Mouse (Mus musculus): ENCODE data around the gene Ccdc169.

The Ccdc169 gene

DNA sequence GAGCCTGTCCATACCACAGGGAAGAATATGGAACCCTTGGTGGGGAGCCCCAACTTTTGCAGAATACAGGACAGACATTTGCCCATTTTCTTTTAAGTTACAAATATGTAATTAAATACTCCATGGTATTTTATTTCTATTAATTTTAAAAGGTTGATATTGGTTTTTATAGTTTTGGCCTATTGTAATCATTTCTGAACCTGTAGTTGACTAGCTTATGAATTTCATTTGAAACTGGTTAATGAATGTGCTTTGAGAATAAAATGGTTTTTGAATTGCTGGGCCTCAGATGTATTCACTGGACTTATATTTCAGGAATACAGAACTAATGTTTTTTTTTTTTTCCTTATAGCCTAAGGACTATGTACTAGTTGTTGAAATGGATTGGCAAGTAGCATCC, at the start of gene Ccdc169:
Ccdc169 (plus strand) TSS at position 301 of the 400 bp plus-strand sequence.
- no peak for DNase-seq (ENCODE audit: low read depth in 1 of 2, low spot score in 2 of 2)

DNA sequence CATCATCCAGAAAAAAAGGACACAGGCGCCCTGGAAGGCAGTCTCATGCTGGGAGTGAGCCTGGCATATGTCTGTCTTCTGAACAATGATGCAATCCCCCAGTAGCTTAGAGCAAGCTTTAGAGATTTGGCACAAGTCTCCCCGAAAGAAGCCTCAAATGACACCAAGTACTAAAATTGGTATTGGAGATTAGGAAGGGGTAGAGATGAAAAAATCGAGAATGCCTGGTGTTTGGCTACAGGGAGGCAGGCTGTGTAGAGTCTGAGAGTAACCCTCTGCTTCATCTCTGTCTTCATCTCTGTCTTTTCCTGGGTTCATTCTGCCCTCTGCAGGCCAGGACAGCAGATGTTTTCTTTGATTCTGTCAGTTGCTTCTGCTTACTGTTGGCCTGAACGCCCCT, 49.8 kb upstream of the Ccdc169 start:
- DNase-seq (ENCODE audit: low read depth in 1 of 2, low spot score in 2 of 2): no peak

DNA sequence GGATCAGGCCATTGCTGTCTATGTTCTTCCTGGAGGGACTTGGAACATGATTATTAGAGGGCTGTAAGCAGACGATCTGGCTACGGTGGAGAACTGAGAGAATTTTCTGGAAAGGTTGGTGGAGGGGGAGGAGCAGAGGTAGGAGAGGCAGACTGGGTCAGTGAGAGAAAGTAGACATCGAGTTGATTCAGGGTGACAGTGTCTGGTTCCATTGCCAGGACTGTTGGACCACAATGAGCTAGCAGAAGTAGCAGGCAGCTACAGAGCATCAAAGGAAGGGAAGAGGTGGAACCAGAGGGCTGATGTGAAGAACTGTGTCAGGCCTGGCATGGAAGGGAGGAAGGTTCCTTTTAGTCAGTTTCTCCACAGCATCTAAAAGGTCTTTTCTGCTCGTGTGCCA, 48.8 kb upstream of the Ccdc169 start:
- no peak for DNase-seq (ENCODE audit: low read depth in 1 of 2, low spot score in 2 of 2)

DNA sequence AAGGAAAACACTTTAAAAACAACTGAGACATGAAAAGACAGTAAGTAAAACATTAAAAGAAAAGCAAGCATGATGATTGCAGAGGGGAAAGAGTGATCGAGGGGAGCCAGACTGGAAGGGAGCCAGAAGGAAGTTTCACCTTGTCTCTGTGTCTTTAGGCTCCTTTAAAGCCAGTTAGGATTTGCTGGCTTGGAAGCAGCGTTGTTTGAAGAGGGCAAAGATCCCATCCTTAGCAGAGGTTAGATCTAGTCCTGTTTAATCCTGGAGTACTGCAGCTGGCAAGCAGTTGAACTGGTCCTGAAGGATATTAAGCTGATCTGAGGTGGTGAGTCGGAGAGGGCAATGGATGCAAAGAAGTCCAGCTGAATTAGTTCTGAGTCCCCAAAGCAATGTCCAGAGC, 48.3 kb upstream of the Ccdc169 start:
- no peak for DNase-seq (ENCODE audit: low read depth in 1 of 2, low spot score in 2 of 2)

DNA sequence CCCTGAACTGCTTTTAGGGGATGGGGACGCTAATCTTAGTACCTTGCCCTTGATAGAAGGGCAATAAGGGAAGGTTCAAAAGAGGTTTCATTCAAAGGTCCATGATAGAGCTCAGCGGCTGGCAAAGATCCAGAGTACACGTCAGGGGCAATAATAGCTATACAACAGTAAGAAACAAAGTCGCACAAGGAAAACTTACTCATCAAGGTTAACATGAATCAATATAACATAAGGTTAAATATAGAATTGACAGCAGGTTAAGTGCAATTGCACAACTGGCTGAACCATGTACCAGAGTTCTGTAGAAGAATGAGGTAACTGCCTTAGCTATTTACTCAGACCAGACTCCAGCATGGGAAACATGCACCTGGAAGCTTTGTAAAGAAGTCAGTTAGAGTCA, 47.8 kb upstream of the Ccdc169 start:
- no peak for DNase-seq (ENCODE audit: low read depth in 1 of 2, low spot score in 2 of 2)

DNA sequence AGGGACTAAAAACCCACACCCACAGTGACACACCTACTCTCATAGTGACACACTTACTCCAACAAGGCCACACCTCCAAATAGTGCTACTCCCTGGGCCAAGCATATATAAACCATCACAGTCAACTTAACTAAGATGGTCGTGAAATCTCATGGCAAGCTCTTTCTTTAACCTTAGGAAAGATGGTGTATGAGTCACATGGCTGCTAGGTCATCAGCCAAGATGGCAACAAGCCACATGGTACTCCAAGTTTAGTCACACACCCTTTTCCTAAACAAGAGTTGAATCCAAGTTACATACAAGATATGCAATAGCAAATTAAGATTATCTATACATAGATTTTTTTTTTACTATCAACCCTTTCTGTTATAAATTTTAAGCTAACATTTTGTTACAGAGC, 44.0 kb upstream of the Ccdc169 start:
- no peak for DNase-seq (ENCODE audit: low read depth in 1 of 2, low spot score in 2 of 2)

DNA sequence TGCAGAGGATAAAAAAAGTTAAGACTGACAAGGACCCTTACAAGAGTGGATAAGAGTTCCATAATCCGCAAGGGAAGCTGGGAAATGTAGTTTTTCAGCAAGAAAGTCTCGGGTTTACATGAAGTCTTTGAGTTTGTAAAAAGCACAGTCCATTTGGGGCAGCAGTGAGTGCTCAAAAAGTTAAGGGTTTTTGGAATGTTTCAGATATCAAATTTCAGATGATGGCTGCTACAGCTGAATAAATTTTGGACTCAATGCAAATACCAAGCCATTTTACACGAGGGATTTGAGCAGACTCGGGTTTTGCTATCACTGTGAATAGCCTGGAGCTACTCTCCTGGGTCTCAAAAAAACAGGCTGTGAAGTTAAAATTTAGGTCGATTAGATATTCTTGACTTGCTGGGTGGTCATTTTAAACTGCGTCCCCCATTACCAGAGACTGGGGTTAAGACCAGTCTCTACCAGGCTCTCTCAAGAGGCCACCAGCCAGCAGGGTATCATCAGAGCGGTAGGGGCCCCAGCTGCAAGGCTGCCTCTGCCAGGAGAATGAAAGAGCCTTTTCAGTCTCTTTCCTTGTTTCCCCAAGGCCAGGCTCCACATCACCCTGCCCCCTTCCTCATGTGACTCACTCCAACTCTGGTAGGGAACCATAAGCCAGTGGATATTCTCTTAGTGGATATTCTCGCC, 41.0 kb upstream of the Ccdc169 start:
- no peak for DNase-seq (ENCODE audit: low read depth in 1 of 2, low spot score in 2 of 2)

DNA sequence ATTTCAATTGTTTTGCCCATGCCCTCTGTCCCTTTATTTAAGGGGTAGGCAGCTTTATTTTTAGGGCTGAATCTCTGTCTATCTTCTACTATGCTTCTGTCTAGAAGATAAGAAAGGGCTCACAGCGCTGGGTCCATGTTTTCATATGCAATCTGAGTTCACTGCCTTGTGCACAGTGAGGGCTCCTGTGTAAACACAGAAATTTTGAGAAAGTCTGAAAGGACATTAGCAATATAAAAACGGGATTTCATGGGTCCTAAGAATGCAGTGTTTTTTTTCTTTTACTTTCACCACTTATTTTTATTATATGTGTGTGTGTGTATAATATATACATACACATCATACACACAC, 40.5 kb upstream of the Ccdc169 start:
- DNase-seq (ENCODE audit: low read depth in 1 of 2, low spot score in 2 of 2): no peak

DNA sequence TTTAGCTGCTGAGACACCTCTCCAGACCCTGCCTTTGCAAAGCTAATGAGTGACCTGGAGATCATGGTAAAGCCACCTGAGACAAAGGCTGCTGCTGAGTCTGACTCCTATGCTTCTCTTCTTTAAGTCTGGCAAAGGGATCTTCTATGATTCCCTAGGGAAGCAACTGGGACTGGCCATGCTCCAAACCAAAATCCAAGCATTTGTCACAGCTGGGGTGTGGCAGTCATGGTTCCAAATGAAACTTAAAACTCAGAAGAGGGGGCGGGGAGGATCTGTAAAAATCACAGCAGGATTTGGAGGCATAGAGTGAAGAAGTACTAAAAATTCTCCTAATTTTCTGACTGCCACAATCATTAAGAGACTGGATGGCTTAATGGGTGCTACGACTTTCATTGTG, 40.0 kb upstream of the Ccdc169 start:
- no peak for DNase-seq (ENCODE audit: low read depth in 1 of 2, low spot score in 2 of 2)

DNA sequence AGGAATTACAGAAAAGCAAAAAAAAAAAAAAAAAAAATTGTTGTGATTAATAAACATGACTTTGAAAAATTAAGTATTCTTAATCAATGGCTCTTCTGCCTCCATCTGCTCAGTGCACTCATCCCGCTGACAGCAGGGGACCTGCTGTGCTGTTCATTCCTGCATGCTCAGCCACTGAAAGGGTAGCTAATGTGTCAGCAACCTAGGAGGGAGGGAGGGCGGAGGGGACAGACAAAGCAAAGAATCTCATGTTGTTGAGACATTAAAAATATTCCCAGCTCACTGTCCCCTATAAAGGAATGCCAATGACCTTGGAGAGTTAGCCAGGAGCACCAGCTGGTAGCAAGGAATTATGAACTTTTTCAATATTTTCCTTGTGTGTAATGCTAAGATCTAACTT, 39.1 kb upstream of the Ccdc169 start:
- no peak for DNase-seq (ENCODE audit: low read depth in 1 of 2, low spot score in 2 of 2)

DNA sequence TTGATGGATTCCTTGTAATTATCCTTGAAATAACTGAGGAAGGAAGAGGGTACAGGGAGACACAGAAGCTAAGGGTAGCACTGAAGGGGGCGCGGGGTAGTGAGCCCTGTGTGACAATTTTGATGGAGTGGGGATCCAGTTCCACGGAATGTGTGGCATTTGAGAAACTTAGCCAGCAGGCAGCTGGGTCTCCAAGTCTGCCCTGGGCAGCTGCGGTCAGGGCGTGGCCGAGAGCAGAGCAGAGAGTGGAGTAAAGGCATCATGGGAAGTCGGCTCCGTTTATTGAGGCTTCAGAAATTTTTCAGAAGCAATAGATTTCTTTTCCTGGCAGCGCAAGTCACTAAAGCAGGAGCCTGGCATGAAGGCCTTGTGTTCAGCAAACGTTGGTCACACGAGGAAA, 38.1 kb upstream of the Ccdc169 start:
- no peak for DNase-seq (ENCODE audit: low read depth in 1 of 2, low spot score in 2 of 2)

DNA sequence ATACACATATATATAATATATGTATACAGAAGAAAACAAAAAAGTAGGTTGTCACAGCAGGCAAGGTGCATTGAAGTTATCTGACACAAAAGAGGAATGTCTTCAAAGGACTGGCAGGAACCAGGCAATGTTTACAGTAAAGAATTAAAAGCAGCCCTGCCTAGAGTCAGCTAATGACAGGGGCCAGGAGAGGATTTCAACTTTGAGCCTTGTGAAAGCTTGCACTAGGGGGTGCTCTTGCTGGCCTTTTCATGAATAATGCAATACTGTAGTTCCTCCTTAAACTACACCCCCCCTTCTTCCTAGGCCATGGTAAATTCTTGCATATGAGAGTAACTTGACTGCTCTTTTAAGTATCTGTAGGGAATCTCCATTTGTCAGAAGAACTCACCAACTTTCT, 36.0 kb upstream of the Ccdc169 start:
- DNase-seq (ENCODE audit: low read depth in 1 of 2, low spot score in 2 of 2): no peak

DNA sequence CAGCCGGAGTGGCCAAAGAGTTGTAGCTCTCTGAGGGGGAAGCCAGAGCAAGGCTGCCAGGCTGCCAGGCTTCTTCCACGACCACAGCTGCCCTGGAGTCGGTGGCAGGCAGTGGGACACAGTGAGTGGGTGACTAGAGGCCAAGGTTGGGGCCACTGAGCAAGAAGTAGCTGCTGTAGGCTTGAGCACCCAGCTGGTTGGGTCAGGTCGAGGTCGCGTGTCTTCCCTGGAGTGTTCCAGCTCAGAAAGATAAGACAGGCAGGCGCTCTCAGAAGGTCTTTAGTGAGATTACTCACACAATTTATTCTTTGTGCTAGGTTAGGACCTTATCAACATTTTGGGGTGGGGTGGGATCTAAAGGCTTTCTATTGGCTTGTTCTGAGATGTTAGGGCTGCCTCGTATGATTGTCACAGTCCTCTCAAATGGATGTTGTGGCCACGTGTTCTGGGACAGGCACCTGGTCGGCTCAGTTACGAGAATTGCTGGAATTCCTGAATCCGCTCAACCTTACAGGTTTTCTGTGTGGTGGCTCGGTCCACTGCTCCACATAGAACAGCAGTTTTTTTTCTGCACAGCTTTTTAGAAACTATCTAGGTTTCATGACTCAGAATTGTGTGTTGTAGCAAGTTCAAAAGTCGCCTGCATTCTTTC, 31.6 kb upstream of the Ccdc169 start:
- no peak for DNase-seq (ENCODE audit: low read depth in 1 of 2, low spot score in 2 of 2)

DNA sequence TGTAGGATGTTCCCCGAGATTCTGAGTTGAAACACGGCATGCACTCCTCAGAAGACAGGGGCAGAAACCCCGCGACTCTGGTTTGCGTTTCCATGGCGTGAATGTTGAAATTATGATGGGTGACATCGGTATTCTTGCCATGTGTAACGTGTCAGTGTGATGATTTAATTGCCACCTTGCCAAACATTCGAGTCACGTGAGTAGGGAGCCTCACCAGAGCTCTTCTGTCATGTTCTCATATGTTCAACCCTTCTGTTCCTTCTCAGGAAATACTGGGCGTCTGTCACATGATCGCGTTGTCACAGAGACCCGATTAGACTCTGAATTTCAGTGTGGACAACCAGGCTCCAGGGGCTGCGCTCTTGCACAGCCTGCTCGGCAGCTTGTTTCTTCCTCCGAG, 31.1 kb upstream of the Ccdc169 start:
- DNase-seq (ENCODE audit: low read depth in 1 of 2, low spot score in 2 of 2): no peak

DNA sequence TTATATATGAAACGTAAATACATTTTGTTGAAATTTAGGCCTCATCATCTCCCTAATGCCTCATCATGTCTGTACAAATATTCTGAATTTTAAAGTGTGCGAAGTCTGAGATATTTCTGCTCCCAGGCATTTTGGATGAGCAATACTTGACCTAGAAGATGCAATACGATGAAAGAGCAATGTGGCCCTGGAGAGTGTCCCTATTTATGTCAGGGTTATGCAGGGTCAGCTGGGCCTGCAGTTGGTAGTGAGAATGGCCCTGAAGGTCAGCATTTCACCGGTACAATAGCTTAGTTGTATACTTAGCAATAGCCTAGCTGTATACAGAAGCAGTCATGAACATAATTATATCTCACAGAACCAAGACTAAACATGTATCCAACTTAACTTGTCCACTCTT, 28.0 kb upstream of the Ccdc169 start:
- DNase-seq (ENCODE audit: low read depth in 1 of 2, low spot score in 2 of 2): no peak

DNA sequence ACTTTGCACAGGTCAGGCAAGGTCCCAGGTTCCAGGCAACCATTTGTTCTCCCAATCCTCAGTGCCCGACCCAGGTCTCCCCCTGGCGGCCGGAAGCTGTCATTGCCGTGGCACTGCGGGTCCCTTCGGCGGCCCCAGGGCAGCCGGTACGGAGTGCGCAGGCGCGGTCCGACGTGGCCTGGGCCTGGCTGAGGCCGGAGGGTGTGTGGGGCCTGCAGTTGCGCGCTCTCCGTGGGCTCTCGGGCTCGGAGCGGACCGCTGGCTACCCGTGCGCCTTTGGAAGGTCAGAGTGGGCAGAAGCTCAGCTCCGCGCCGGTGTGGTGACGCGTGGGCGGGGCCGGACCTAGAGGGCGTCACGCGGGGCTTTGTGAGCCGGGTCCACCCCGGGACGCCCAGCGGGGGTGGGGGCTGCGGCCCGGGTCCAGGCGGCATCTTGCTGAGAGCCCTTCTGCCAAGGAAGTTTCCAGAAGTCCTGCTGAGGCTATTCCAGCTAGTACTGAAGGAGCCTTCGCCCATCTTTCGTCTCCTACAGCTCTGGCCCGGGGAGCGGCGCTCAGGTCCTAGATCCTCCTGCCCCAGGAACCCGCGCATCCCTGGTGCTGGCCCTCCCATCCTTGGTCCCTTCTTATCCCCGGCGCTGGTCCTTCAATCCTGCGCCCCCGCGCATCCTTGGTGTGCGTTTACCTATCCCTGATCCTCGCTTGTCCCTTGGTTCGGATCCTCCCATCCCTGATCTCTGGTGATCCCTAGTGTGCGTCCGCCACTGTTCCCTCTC, 25.0 kb upstream of the Ccdc169 start, which contains the start of gene Spg20:
Spg20 (plus strand) TSS at position 174 of the 775 bp plus-strand sequence.
- peak; percentile 87 to 91 for DNase-seq (ENCODE audit: low read depth in 1 of 2, low spot score in 2 of 2)

DNA sequence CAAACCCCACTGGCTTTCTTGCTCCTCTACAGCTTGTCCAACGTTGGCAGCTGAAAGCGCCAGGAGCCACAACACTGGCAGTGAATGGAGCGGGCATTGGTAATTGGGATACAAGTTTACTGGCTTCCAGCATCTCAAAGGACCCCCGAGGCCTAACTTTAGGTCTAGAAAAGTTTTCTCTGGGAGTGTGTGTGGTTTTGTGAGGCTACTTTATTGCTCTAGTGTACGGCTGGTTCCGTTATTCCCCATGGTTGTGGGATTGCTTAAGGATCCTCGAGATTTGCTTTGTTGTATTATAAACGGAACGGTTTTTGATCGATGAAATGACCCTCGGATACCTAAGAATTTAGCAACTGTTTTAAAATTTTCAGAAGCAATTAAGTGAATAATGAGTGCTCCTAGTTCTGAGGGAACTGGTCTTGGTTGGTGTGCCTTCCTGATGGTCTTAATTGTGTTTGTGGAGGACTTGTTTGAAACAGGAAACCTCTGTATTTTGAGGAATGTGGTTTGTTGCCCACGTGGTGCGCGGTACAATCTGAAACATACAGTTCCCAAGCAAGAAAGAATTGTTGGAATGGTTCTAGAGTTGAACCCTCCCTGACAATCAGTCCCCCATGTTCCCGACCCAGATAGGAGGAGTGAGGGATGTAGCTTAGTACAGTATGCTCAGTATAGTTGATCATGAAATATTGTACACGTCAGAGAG, 24.3 kb upstream of the Ccdc169 start:
- DNase-seq (ENCODE audit: low read depth in 1 of 2, low spot score in 2 of 2): no peak

DNA sequence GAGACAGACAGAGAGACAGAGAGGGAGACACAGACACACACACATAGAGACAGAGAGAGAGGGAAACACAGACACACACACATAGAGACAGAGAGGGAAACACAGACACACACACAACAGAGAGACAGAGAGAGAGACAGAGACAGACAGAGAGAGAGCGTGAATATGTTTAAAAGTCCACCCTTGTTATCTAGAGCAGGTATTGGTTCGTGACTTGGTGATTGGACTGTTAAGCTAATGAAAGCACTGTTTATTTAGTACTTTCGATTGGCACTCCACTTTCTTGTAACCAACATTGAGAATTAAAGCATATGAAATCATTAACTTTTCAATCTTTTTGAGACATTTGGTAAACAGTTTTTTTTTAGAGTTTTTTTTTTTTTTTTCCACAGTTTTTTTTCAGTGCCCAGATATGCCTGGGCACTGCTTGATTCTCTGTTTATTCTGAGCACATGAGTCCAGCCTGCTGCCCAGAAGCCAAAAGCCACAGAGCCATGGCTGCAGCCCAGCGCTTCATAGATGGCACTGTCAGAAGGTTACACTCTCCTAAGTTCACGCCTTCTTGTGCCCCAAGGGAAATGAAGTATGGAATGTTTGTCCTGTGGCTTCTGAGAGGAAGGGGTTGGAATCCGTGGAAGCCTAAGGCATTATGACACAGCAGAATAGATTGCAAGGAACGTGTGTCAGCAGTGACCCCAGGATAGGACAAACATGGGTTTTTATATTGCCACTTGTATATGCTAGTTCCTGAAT, 22.6 kb upstream of the Ccdc169 start:
- DNase-seq (ENCODE audit: low read depth in 1 of 2, low spot score in 2 of 2): no peak

DNA sequence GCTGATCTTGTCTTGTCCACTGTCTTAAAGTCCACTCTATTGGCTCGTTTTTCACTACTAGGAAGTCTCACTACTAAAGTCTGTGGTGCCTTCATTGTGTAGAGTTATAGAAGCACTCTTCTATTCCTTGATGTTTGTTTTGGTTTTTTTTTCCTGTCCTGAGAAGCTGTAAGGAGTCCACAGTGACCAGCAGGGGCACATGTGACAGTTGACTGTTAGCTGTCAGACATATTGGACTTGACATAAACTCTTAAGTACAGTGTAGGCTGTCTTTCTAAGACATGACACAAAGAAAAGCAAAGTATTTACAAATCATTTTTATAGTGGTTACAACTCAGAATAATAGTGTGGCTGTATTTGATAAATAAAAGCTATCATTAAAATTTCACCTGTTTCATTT, 22.1 kb upstream of the Ccdc169 start:
- no peak for DNase-seq (ENCODE audit: low read depth in 1 of 2, low spot score in 2 of 2)

DNA sequence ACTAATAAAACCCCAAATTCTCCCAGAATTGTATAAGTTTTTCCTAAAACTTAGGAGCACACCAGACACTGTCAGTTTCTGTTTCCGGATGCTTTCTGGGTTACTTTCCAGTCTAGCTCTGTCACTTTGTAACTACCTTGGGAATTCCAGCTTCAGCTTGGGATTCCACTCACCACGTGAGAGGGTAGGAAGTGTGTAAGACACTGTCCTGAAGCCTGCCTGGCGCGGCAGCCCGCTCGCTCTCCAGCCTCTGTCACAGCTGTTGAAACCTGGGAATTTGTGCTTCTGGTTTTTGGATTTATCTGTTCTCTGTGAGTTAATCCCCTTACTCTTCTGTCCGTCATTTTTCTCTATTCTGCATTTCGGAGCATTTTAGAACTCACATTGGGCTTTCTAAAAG, 21.1 kb upstream of the Ccdc169 start:
- DNase-seq (ENCODE audit: low read depth in 1 of 2, low spot score in 2 of 2): no peak

DNA sequence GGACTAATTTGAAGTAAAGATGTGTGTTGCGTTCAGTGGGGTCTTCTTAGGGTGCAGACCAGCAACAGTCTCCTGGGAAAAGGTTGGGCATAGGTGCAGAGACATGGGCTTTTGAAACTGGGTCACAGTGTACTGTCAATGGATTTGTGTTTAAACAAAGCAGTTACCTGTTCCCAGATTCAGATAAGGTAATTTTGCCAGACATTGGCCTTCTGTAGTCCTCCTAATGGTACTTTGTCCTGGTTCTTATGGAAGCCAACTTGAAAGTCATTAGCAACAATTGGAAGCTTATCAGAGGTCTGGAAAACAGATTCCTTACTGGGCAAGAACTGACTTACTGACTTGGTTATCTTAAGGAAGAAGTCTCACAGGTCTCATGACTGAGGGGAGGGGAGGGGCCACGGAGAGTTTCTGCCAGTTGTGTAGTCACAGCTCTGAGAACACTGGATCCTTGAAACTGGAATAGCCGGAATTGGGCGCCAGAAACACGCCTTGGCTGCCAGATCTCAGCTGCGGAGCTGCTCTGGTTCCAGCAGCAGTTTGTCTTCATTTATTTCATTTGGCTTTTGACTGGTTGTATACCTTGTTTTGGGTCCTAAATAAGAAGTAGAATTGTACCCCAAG, 17.8 kb upstream of the Ccdc169 start:
- DNase-seq (ENCODE audit: low read depth in 1 of 2, low spot score in 2 of 2): no peak
